Mouse (Mus musculus): Measurements from ENCODE around the gene Aldh3b1.

DNA sequence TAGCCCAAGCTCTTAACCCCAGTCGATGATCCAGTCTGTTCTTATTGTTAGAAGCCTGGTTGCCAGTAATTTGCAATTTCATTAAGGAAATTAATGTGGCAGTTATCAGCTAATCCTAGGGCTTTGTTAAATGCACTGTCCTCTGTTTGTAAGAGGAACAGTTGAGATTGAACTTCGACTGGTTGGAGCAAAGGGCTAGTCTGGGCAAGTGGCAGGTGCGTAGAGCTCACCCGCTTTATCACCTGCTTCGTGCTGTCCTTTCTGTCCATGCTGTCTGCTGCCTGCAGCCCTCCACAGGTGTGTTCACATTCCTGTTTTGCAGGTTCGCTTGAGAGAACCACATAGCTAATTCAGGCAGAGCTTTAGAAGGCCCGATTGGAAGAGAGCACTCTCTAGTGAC is 54.6 kb downstream of the Aldh3b1 start:
- TF ChIP-seq CTCF (IDR thresholded peaks at IDR 0.05; ENCODE audit: borderline replicate concordance, extremely low read depth, insufficient read depth, insufficient read length) = no peak
- TF ChIP-seq POLR2A (IDR thresholded peaks at IDR 0.05; ENCODE audit: borderline replicate concordance, extremely low read depth, insufficient read depth, insufficient read length, poor library complexity, severe bottlenecking) = no peak

Data from brain, embryonic 14.5 days (tissue).